Mouse (Mus musculus) hindbrain, embryonic 10.5 days (tissue): ENCODE measurements around the gene Chst12. TPM values are rescaled to one million over a fixed set of nuclear protein-coding genes. Genes with fewer than 3 reads are reported as not detected.
A peak's percentile ranks its signal among the peaks of the same experiment; 100 is the strongest.

Experiments used
- DNase-seq: peaks from one replicate; pipeline ENCODE4 v3.0.0-alpha.2; 2017; ENCODE audit warnings: low spot score
- H3K27ac ChIP-seq: fragments of 300-500 bp; sonication (generic); 2 replicates; pipeline ENCODE4 v1.5.1; 2016; ENCODE audit warnings: mild to moderate bottlenecking, moderate library complexity
- H3K27me3 ChIP-seq: fragments of 300-500 bp; sonication (generic); 2 replicates; pipeline ENCODE4 v1.6.1; 2016; ENCODE audit warnings: mild to moderate bottlenecking; ENCODE audit not compliant: poor library complexity, insufficient read depth, severe bottlenecking
- H3K36me3 ChIP-seq: fragments of 300-500 bp; sonication (generic); 2 replicates; pipeline ENCODE4 v1.6.1; 2016; ENCODE audit warnings: mild to moderate bottlenecking, moderate library complexity
- H3K4me1 ChIP-seq: fragments of 300-500 bp; sonication (generic); replicated peaks from 2 replicates; pipeline ENCODE4 v1.6.1; 2016; ENCODE audit warnings: mild to moderate bottlenecking
- H3K4me3 ChIP-seq: fragments of 300-500 bp; sonication (generic); 2 replicates; pipeline ENCODE4 v1.5.1; 2016; ENCODE audit warnings: mild to moderate bottlenecking, moderate library complexity
- H3K9me3 ChIP-seq: fragments of 300-500 bp; sonication (generic); 2 replicates; pipeline ENCODE4 v1.6.1; 2016; ENCODE audit warnings: mild to moderate bottlenecking, moderate library complexity
- WGBS: fragments of 180-500 bp; shearing (Covaris S2); methylation state at CpG from one replicate; pipeline ENCODE4 v1.1.7; 2016; 5-methylcytosine and 5-hydroxymethylcytosine counted together
- polyA plus RNA-seq: library from polyadenylated mRNA; unstranded; fragments of >200 nt; fragmentation: Nextera tagmentation; extraction: Ambion mirVana; gene quantifications from 2 replicates; pipeline ENCODE4 v1.2.1, GENCODE M21; 2016

Chst12 gene
- polyA plus RNA-seq, 1 experiment from 2014 or later = 15.7 TPM

GRCm38 (mm10) chr5:140506096-140506794 is 895 bp downstream of the Chst12 start:
- H3K4me3 ChIP-seq = peak overlapping the region; percentile 67
- H3K36me3 ChIP-seq = no peaks in the 10 kb centered on the region
- H3K27ac ChIP-seq = peak overlapping the region; percentile 91
- peaks cover 83% of the 10 kb centered on the region for H3K4me1 ChIP-seq
- 46% methylated on average over 22 of the region's 22 CpGs for WGBS
- DNase-seq = no peak
- no peaks in the 10 kb centered on the region for H3K9me3 ChIP-seq
- H3K27me3 ChIP-seq = peaks cover 11% of the 10 kb centered on the region

DNA sequence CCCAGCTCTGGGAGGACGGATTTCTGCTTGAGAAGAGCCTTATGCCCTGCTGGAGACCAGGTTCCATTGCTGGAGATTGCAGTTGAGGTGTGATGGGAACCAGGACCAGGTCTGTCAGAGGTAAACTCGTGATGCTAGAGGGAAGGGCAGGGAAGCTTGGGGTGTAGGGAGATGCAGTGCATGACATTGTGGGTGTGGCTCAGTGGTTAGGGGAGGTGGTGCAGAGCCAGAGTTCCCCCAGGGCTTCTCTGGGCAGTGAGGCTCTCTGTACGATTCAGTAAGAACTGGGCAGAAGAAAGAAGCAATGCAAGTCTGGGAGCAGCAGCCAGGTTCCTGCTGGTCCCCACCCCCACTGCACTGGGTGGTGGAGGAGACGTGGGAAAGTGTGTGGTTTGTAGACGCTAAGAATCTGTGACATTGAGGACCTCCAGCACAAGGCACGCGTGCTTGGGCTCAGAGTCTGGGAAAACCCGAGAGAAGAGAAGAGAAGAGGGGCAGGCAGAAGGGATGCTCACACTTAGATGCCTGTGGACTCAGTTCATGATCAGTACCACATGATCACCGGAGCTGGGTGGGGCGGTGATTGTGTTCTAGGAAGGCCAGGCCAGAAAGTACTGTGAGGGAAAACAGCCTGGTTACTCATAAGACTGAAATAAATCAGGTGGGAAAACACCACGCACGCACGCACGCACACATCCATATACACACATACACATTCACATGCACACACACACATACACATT is 2.3 kb downstream of the Chst12 start:
- Histone ChIP-seq H3K4me1 (peaks cover 75% of the 10 kb centered on the region), H3K9me3 (no peaks in the 10 kb centered on the region), H3K27me3 (peaks cover 11% of the 10 kb centered on the region), H3K36me3 (no peaks in the 10 kb centered on the region), H3K4me3 (no peak overlapping the region), H3K27ac (no peak overlapping the region)
- no peak for DNase-seq
- 91% methylated on average over 14 of the region's 14 CpGs for WGBS

DNA sequence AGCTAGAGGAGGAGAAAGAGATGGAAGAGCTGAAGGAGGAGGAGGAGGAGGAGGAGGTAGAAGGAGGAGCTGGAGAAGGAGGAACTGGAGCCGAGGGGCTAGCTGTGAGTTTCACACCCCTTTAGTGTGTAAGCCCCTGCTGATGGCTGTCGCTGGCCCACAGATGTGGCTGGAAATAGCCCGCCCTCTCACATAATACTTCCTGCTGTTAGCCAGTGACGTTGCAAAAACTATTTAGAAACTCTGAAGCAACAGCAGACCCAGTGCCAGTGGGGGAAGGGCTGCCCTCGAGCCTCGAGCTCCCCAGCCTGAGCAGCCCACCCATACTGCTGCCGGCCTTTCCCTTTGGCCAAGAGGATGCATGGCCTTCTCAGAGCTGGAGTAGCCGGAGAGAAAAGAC is 3.3 kb downstream of the Chst12 start:
- Histone ChIP-seq H3K27me3 (peaks cover 8% of the 10 kb centered on the region), H3K36me3 (no peaks in the 10 kb centered on the region), H3K4me1 (peaks cover 66% of the 10 kb centered on the region), H3K27ac (peak overlapping the region; percentile 66), H3K9me3 (no peaks in the 10 kb centered on the region), H3K4me3 (no peak overlapping the region)
- peak; percentile 22 for DNase-seq
- 39% methylated on average over 8 of the region's 8 CpGs for WGBS

GRCm38 (mm10) chr5:140509204-140509603 is 3.9 kb downstream of the Chst12 start:
- DNase-seq = peak; percentile 17
- Histone ChIP-seq H3K27me3 (peaks cover 4% of the 10 kb centered on the region), H3K4me3 (no peak overlapping the region), H3K36me3 (no peaks in the 10 kb centered on the region), H3K9me3 (no peaks in the 10 kb centered on the region), H3K4me1 (peaks cover 71% of the 10 kb centered on the region), H3K27ac (peak overlapping the region; percentile 66)
- 55% methylated on average over 9 of the region's 9 CpGs for WGBS

DNA sequence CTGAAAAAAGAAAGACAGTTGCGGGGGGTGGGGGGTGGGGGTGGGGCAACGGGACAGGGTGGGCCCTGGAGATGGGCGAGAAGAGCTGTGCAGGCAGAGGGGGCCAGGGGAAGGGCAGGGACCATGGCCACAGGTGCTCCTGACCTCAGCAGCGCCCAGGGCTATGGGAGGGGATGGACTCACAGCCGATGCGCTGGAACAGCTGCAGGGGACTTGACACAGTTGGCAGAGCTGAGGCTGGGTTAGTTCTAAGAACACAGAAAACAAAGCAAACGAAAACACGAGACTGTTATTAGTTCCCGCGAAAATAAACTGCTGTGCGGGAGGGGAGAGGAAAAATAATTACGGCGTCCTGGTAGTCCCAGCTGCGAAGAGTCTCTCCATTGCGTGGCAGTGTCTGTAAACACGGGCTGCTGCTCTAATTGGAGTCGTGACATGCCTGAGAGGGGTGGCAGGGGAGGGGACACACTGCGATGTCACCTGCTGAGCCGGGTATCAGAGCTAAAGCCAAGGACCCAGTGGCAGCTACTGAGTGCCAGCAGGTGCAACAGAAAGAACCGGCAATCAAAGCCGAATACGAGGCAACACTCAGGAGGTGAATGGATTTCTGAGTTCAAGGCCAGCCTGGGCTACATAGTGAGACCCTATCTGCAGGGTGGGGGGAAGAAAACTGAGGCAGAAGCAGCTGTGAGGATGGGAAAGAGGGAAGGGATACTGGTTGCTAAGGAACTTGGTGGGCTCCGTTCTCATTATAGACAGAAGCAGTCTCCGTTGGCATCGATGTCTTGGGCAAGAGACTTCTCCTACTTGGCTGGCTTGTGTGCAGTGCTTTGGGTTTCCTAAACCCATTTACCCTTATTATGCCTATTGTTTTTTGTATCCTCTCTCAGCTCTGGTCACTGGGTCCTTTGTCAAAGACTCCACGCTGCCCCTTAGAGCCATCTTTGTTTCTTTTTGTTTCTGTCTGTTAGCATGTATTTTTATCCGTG is 5.0 kb downstream of the Chst12 start:
- DNase-seq = no peak
- H3K27ac ChIP-seq = peak overlapping the region; percentile 45; the same call in 1 of the 2 replicates
- 63% methylated on average over 27 of the region's 27 CpGs for WGBS
- H3K9me3 ChIP-seq = no peaks in the 10 kb centered on the region
- H3K27me3 ChIP-seq = no peaks in the 10 kb centered on the region
- H3K4me3 ChIP-seq = no peak overlapping the region
- no peaks in the 10 kb centered on the region for H3K36me3 ChIP-seq
- peaks cover 73% of the 10 kb centered on the region for H3K4me1 ChIP-seq

- Histone ChIP-seq H3K36me3 (no peaks in the 10 kb centered on the region), H3K27me3 (no peaks in the 10 kb centered on the region), H3K4me3 (no peak overlapping the region), H3K27ac (peak overlapping the region; percentile 23; the same call in 1 of the 2 replicates), H3K9me3 (no peaks in the 10 kb centered on the region), H3K4me1 (peaks cover 51% of the 10 kb centered on the region)
- WGBS = 71% methylated on average over 8 of the region's 8 CpGs
- no peak for DNase-seq
Measured at GRCm38 (mm10) chr5:140513921-140514320, 8.6 kb downstream of the Chst12 start.

DNA sequence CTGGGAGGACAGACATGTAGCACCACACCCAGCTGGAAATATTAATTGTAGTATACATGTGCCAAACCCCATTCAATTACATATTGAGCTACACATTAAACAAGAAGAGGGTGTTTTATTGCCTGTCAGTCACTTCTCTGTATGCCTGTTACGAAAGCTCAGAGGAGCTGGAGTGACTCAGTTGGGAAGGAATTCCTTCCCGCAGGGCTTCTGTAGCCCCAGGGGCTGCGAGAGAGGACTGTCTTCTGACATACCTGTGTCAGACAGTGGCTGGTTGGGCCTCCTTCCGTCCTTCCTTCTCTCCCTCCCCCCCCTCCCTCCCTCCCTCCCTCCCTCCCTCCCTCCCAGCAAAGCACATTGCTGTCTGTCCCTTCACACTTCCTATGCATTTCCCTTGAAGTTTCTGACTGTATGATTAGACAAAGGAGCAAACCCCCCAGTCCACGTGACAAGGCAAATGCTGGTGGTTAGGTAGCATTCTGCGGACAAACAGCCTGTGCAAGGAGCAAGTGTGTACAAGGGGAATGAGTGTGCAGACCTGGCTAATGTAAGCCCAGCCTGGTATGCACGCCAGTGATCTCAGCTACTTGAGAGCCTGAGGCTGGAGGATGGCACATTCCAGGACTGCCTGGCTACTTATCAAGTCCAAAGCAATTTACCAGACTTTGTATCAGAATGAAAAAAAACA is 9.6 kb downstream of the Chst12 start:
- H3K9me3 ChIP-seq = no peaks in the 10 kb centered on the region
- H3K4me1 ChIP-seq = peaks cover 41% of the 10 kb centered on the region
- no peaks in the 10 kb centered on the region for H3K27me3 ChIP-seq
- 63% methylated on average over 7 of the region's 7 CpGs for WGBS
- H3K36me3 ChIP-seq = no peaks in the 10 kb centered on the region; the same call in 1 of the 2 replicates
- H3K4me3 ChIP-seq = no peak overlapping the region
- no peak for DNase-seq
- peak overlapping the region; percentile 35; the same call in 1 of the 2 replicates for H3K27ac ChIP-seq

DNA sequence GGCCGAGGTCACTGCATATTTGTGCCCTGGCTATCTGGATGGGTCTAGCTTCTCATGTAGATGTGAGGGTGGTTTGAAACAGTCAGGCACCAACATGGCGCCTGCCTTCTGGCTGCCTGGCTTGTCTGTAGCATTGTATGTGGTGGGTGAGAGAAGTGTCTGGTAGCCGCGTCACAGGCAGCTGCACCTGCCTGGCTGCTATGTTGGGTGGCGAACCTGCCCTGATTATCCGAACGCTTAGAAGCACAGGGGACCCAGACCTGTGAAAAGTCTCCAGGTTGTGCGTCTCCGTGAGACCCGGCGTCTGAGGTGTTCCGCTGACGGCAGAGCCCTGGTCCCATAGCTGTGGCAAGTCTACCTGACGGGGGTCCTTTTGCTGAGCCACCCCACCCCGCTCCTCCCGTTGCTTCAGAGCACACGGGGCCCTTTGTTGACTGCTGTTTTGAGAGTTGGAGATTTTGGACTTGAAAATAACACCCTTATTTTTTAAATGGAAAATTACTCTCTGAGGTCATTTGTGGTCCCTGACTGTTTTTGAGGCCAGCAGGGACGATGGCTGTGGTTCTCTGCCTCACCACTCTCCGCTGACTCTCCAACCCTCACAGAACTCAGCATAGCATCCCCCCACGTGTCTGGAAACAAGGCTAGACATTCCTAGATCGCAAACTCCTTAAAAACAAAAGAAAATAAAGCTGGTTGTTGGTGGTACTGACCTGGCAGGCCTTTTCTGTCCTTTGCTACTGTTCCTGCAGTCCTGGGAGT is 12.0 kb downstream of the Chst12 start:
- Histone ChIP-seq H3K4me3 (no peak overlapping the region), H3K27me3 (no peaks in the 10 kb centered on the region), H3K9me3 (no peaks in the 10 kb centered on the region), H3K36me3 (peaks cover 4% of the 10 kb centered on the region), H3K27ac (peak overlapping the region; percentile 0; the same call in 1 of the 2 replicates), H3K4me1 (peaks cover 29% of the 10 kb centered on the region)
- WGBS = 91% methylated on average over 21 of the region's 21 CpGs
- DNase-seq = no peak

GRCm38 (mm10) chr5:140517921-140518230 is 12.5 kb downstream of the Chst12 start:
- Histone ChIP-seq H3K36me3 (peaks cover 4% of the 10 kb centered on the region), H3K27me3 (no peaks in the 10 kb centered on the region), H3K4me3 (no peak overlapping the region), H3K27ac (no peak overlapping the region; the same call in 1 of the 2 replicates), H3K4me1 (peaks cover 29% of the 10 kb centered on the region), H3K9me3 (no peaks in the 10 kb centered on the region)
- no peak for DNase-seq
- WGBS = 90% methylated on average over 4 of the region's 4 CpGs

DNA sequence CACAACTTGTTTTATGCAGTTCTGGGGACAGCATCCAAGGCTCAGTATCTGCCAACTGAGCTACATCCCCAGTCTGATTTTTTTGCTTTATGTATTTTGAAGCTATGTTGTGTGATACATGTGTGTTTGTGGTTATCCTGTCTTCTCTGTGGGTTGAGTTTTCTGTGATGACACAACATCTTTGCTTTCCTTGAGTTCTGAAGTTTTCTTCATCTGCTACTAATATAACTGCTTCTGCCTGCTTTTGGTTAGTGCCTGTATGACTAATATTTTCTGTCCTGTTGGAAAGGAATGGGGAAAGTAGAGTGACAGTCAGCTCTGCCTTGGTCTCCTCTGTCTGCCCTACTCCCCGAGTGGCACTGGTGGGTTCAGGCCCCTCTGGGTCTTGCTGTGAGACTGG is 15.8 kb downstream of the Chst12 start:
- Histone ChIP-seq H3K4me3 (no peak overlapping the region), H3K27ac (no peak overlapping the region), H3K36me3 (peaks cover 36% of the 10 kb centered on the region), H3K27me3 (no peaks in the 10 kb centered on the region), H3K4me1 (peaks cover 9% of the 10 kb centered on the region; the same call in 1 of the 2 replicates), H3K9me3 (no peaks in the 10 kb centered on the region)
- WGBS = 91% methylated on average over 1 of the region's 1 CpGs
- DNase-seq = no peak

DNA sequence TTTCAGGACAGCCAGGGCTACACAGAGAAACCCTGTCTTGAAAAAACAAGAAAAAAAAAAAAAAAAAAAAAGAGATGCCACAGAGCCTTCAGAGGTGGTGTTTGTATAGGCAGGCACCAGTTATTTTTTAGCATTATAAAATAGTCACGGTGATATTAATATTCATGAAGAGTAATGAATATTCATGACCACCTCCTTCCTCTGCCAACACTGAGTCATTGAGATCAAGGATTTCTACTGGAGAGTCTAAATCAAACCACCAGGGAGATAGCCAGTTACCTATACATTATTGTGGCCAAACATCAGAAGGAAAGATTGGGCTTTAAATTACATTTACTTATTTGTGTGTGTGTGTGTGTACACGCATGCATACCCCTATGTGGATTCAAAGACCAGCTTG is 21.4 kb downstream of the Chst12 start:
- peaks cover 61% of the 10 kb centered on the region for H3K36me3 ChIP-seq
- peaks cover 9% of the 10 kb centered on the region for H3K9me3 ChIP-seq
- no peak overlapping the region for H3K27ac ChIP-seq
- H3K27me3 ChIP-seq = no peaks in the 10 kb centered on the region
- H3K4me3 ChIP-seq = no peak overlapping the region
- DNase-seq = no peak
- no peaks in the 10 kb centered on the region for H3K4me1 ChIP-seq
- WGBS = 88% methylated on average over 2 of the region's 2 CpGs
